Mouse (Mus musculus) adrenal gland, postnatal 25 days (tissue): Measurements from ENCODE around the gene Parn. TPM values are rescaled to one million over a fixed set of nuclear protein-coding genes. Genes with fewer than 3 reads are reported as not detected.

Experiments
- total RNA-seq: library from RNA; stranded (reverse); gene quantifications from 2 replicates; pipeline ENCODE4 v1.2.3, GENCODE M21; 2021

Gene Parn
- total RNA-seq, 1 experiment from 2014 or later: 47.5 TPM

Other genes with a start within 250 kb of the Parn start
- gene Bfar, start 3.7 kb upstream of the Parn start, total RNA-seq: 52.8 and 60.4 TPM in 2 replicates
- 5.6 and 7.8 TPM in 2 replicates for gene 3110001I22Rik, start 3.8 kb upstream of the Parn start, total RNA-seq
- gene Pla2g10, start 62.8 kb upstream of the Parn start, total RNA-seq: not detected in 2 replicates
- gene Rrn3, start 112.5 kb upstream of the Parn start, total RNA-seq: 48.6 and 50.0 TPM in 2 replicates
- 49.6 TPM in 2 replicates for gene Ntan1, start 150.7 kb upstream of the Parn start, total RNA-seq
- 84.2 and 86.3 TPM in 2 replicates for gene Pdxdc1, start 235.0 kb upstream of the Parn start, total RNA-seq
- gene Mpv17l, start 235.0 kb upstream of the Parn start, total RNA-seq: 6.8 and 13.1 TPM in 2 replicates